Mouse (Mus musculus) intestine, embryonic 14.5 days (tissue): ENCODE data around the gene Usp12. TPM values are rescaled to one million over a fixed set of nuclear protein-coding genes. Genes with fewer than 3 reads are reported as not detected.

Source experiments
- ATAC-seq: fragments of 200-750 bp; cut with Nextera tagmentation; replicated peaks from 2 replicates; pipeline ENCODE4 v1.8.0; 2017; ENCODE audit warnings: low read depth, moderate number of reproducible peaks, moderate TSS enrichment, moderate library complexity; ENCODE audit not compliant: low FRiP score, low TSS enrichment
- DNase-seq: peaks from one replicate; pipeline ENCODE4 v3.0.0-alpha.2; 2018; ENCODE audit warnings: low spot score
- H3K27ac ChIP-seq: fragments of 300-500 bp; sonication (generic); 2 replicates; pipeline ENCODE4 v1.5.1; 2014; ENCODE audit warnings: low read depth, mild to moderate bottlenecking, control low read depth
- H3K27me3 ChIP-seq: fragments of 300-500 bp; sonication (generic); replicated peaks from 2 replicates; pipeline ENCODE4 v1.6.1; 2014; ENCODE audit warnings: low read length, control low read depth; ENCODE audit not compliant: control insufficient read depth, insufficient read depth
- H3K36me3 ChIP-seq: fragments of 300-500 bp; sonication (generic); 2 replicates; pipeline ENCODE4 v1.6.1; 2014; ENCODE audit warnings: low read length, control low read depth; ENCODE audit not compliant: control insufficient read depth, insufficient read depth
- H3K4me1 ChIP-seq: fragments of 300-500 bp; sonication (generic); replicated peaks from 2 replicates; pipeline ENCODE4 v1.6.1; 2014; ENCODE audit warnings: low read length, control low read depth, mixed read lengths; ENCODE audit not compliant: control insufficient read depth, insufficient read depth
- H3K4me2 ChIP-seq: fragments of 300-500 bp; sonication (generic); 2 replicates; pipeline ENCODE4 v1.6.1; 2014; ENCODE audit warnings: low read length
- H3K4me3 ChIP-seq: fragments of 300-500 bp; sonication (generic); 2 replicates; pipeline ENCODE4 v1.5.1; 2014; ENCODE audit warnings: low read depth, low read length, control low read depth, mixed read lengths
- H3K9ac ChIP-seq: fragments of 300-500 bp; sonication (generic); 2 replicates; pipeline ENCODE4 v1.6.1; 2014; ENCODE audit warnings: mild to moderate bottlenecking, low read length
- H3K9me3 ChIP-seq: fragments of 300-500 bp; sonication (generic); 2 replicates; pipeline ENCODE4 v1.6.1; 2016; ENCODE audit warnings: low read length, control low read depth; ENCODE audit not compliant: control insufficient read depth
- WGBS: fragments of 180-500 bp; shearing (Covaris S2); extraction: QIAGEN DNeasy Blood & Tissue Kit; methylation state at CpG from one replicate; pipeline ENCODE4 v1.1.7; 2014; 5-methylcytosine and 5-hydroxymethylcytosine counted together
- polyA plus RNA-seq: library from polyadenylated mRNA; unstranded; fragments of >200 nt; fragmentation: Nextera tagmentation; extraction: Ambion mirVana; gene quantifications from 2 replicates; pipeline ENCODE4 v1.2.1, GENCODE M21; 2014

Usp12 gene
- polyA plus RNA-seq, 1 experiment from 2014 or later, result 19.2 TPM

DNA sequence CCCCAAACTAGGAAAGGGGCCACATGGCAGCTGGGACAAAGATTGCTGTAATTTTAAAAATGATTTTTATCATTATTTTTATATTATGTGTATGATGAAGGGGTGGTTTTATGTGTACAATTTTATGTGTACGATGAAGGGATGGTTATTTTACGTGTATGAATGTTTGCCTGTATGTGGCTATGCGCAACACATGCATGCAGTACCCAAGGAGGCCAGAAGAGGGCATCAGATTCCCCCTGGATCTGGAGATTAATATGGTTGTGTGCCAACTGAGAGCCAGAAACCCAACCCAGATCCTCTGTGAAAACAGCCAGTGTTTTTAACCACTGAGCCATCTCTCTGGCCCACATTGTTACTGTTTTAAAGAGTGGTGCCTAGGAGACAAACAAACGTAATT is 90.6 kb downstream of the Usp12 start:
- WGBS, result 98% methylated on average over 4 of the region's 4 CpGs
- no peak for ATAC-seq
- Histone ChIP-seq H3K27me3 (no peaks in the 10 kb centered on the region), H3K4me3 (no peak overlapping the region), H3K36me3 (no peaks in the 10 kb centered on the region), H3K9me3 (no peaks in the 10 kb centered on the region), H3K4me2 (no peak overlapping the region), H3K9ac (no peak overlapping the region), H3K27ac (peak overlapping the region; percentile 83), H3K4me1 (peaks cover 9% of the 10 kb centered on the region; the same call in 1 of the 2 replicates)
- no peak for DNase-seq

GRCm38 (mm10) chr5:146703710-146704121 is 91.1 kb downstream of the Usp12 start:
- Histone ChIP-seq H3K9me3 (no peaks in the 10 kb centered on the region), H3K27ac (peak overlapping the region; percentile 83), H3K4me2 (no peak overlapping the region), H3K9ac (no peak overlapping the region), H3K4me3 (no peak overlapping the region), H3K36me3 (no peaks in the 10 kb centered on the region), H3K27me3 (no peaks in the 10 kb centered on the region), H3K4me1 (peaks cover 9% of the 10 kb centered on the region; the same call in 1 of the 2 replicates)
- ATAC-seq (peak; percentile 86), DNase-seq (no peak)
- WGBS, result 32% methylated on average over 8 of the region's 8 CpGs

GRCm38 (mm10) chr5:146700099-146700498 is 94.7 kb downstream of the Usp12 start:
- H3K27ac ChIP-seq, result no peak overlapping the region
- ATAC-seq (no peak), DNase-seq (no peak)
- H3K9ac ChIP-seq, result no peak overlapping the region
- no peak overlapping the region for H3K4me2 ChIP-seq
- no peaks in the 10 kb centered on the region for H3K36me3 ChIP-seq
- 62% methylated on average over 10 of the region's 10 CpGs for WGBS
- H3K27me3 ChIP-seq, result no peaks in the 10 kb centered on the region
- H3K4me1 ChIP-seq, result 0 out of 2 replicates have a peak, but pooled peaks cover 7% of the 10 kb centered on the region
- H3K9me3 ChIP-seq, result no peaks in the 10 kb centered on the region
- no peak overlapping the region for H3K4me3 ChIP-seq

GRCm38 (mm10) chr5:146699433-146700019 is 95.3 kb downstream of the Usp12 start:
- Histone ChIP-seq H3K4me1 (0 out of 2 replicates have a peak, but pooled peaks cover 7% of the 10 kb centered on the region), H3K4me3 (no peak overlapping the region), H3K9me3 (no peaks in the 10 kb centered on the region), H3K4me2 (no peak overlapping the region), H3K27ac (no peak overlapping the region), H3K27me3 (no peaks in the 10 kb centered on the region), H3K36me3 (no peaks in the 10 kb centered on the region), H3K9ac (no peak overlapping the region)
- 82% methylated on average over 4 of the region's 4 CpGs for WGBS
- ATAC-seq (no peak), DNase-seq (no peak)

- no peak overlapping the region for H3K4me2 ChIP-seq
- 45% methylated on average over 5 of the region's 5 CpGs for WGBS
Measured at GRCm38 (mm10) chr5:146695543-146695942, 99.3 kb downstream of the Usp12 start.

GRCm38 (mm10) chr5:146692976-146693361 is 101.8 kb downstream of the Usp12 start:
- WGBS, result 45% methylated on average over 5 of the region's 5 CpGs
- H3K27me3 ChIP-seq, result no peaks in the 10 kb centered on the region
- no peaks in the 10 kb centered on the region for H3K36me3 ChIP-seq
- peaks cover 17% of the 10 kb centered on the region for H3K4me1 ChIP-seq
- ATAC-seq (peak; percentile 45; the same call in 1 of the 2 replicates), DNase-seq (no peak)
- no peak overlapping the region for H3K4me3 ChIP-seq
- no peak overlapping the region for H3K9ac ChIP-seq
- peak overlapping the region; percentile 27; the same call in 1 of the 2 replicates for H3K4me2 ChIP-seq
- peak overlapping the region; percentile 86 for H3K27ac ChIP-seq
- no peaks in the 10 kb centered on the region for H3K9me3 ChIP-seq

More at GRCm38 (mm10) chr5:146695543-146695942, 99.3 kb downstream of the Usp12 start:
- Histone ChIP-seq H3K27ac (no peak overlapping the region), H3K4me1 (peaks cover 15% of the 10 kb centered on the region), H3K27me3 (no peaks in the 10 kb centered on the region), H3K4me3 (no peak overlapping the region), H3K9ac (no peak overlapping the region), H3K9me3 (no peaks in the 10 kb centered on the region), H3K36me3 (no peaks in the 10 kb centered on the region)
- DNase-seq, result no peak
- ATAC-seq, result no peak

- Histone ChIP-seq H3K9me3 (no peaks in the 10 kb centered on the region), H3K4me3 (no peak overlapping the region), H3K4me1 (peaks cover 17% of the 10 kb centered on the region), H3K36me3 (no peaks in the 10 kb centered on the region), H3K27ac (peak overlapping the region; percentile 86), H3K9ac (0 out of 2 replicates have a peak overlapping the region, but pooled peaks have one; percentile 13), H3K4me2 (peak overlapping the region; percentile 27), H3K27me3 (no peaks in the 10 kb centered on the region)
- DNase-seq, result peak; percentile 81
- WGBS, result 12% methylated on average over 7 of the region's 7 CpGs
- ATAC-seq, result peak; percentile 80
Measured at GRCm38 (mm10) chr5:146692361-146692975, 102.3 kb downstream of the Usp12 start.

GRCm38 (mm10) chr5:146691745-146692144 is 103.1 kb downstream of the Usp12 start:
- WGBS, result 55% methylated on average over 8 of the region's 8 CpGs
- peak overlapping the region; percentile 27; the same call in 1 of the 2 replicates for H3K4me2 ChIP-seq
- DNase-seq (peak; percentile 71), ATAC-seq (peak; percentile 48; the same call in 1 of the 2 replicates)
- no peak overlapping the region for H3K4me3 ChIP-seq
- no peaks in the 10 kb centered on the region for H3K27me3 ChIP-seq
- no peaks in the 10 kb centered on the region for H3K36me3 ChIP-seq
- H3K4me1 ChIP-seq, result peaks cover 17% of the 10 kb centered on the region
- H3K27ac ChIP-seq, result peak overlapping the region; percentile 86
- H3K9me3 ChIP-seq, result no peaks in the 10 kb centered on the region
- H3K9ac ChIP-seq, result no peak overlapping the region
